ENCODE assay signal across 8 mouse cellular contexts in genomic region chr17:86781755-86782400, GRCm38 (mm10). TPM values are rescaled to one million over a fixed set of nuclear protein-coding genes. Genes with fewer than 3 reads are reported as not detected.
DNase-seq lines count a peak whose midpoint lies in the region; ATAC-seq lines count a peak whose summit lies in the region.

No protein-coding gene starts in this region.

- H3K27me3 ChIP-seq in kidney, embryonic 14.5 days (ENCODE audit: control insufficient read depth, insufficient read depth, low read length), result no peaks in the 10 kb centered on the region

- H3K9ac ChIP-seq in kidney, embryonic 14.5 days (ENCODE audit: low read depth, low read length), result no peak overlapping the region

- no peaks in the 10 kb centered on the region for H3K9me3 ChIP-seq in kidney, embryonic 14.5 days (ENCODE audit: control insufficient read depth, low read length)

- no peak overlapping the region for H3K4me2 ChIP-seq in kidney, embryonic 14.5 days (replicated peaks; ENCODE audit: low read depth, low read length)

- H3K4me3 ChIP-seq in kidney, embryonic 14.5 days (ENCODE audit: low read length), result no peak overlapping the region
- H3K4me3 ChIP-seq in brown adipose tissue, adult 24 weeks (ENCODE audit: insufficient read depth, low read depth, low read length), result no peak overlapping the region

- intact Hi-C loops in heart, postnatal 14 days (cut with DNase I), result loop anchor here (2.0 kb wide), 1 partner anchor 17 kb away; no protein-coding TSS in a partner anchor
- intact Hi-C loops in left cerebral cortex, postnatal 25 days (cut with DNase I), result no loop called here

- H3K27ac ChIP-seq in kidney, embryonic 14.5 days (ENCODE audit: low read depth, low read length), result no peak overlapping the region
- H3K27ac ChIP-seq in brown adipose tissue, adult 24 weeks (replicated peaks; ENCODE audit: low read depth, low read length), result peak overlapping the region; percentile 63

- WGBS in kidney, embryonic 14.5 days, result 62% methylated on average over 12 of the region's 12 CpGs

- no peaks in the 10 kb centered on the region for H3K36me3 ChIP-seq in kidney, embryonic 14.5 days (ENCODE audit: control insufficient read depth, insufficient read depth, low read length)

- no peak for ATAC-seq in kidney, embryonic 14.5 days (ENCODE audit: low FRiP score, low TSS enrichment)

- peaks cover 23% of the 10 kb centered on the region for H3K4me1 ChIP-seq in kidney, embryonic 14.5 days (ENCODE audit: control insufficient read depth, insufficient read depth, low read length)
- peaks cover 59% of the 10 kb centered on the region for H3K4me1 ChIP-seq in brown adipose tissue, adult 24 weeks (ENCODE audit: control insufficient read depth, insufficient read depth, insufficient read length, low read length)

- peak; percentile 63 for DNase-seq in kidney, adult 18-20 months
- peak; percentile 56 for DNase-seq in adipocyte (ENCODE audit: low spot score)
- DNase-seq in heart, postnatal 14 days, result peak; percentile 63 to 70
- no peak for DNase-seq in spleen, adult 18-20 months
- no peak for DNase-seq in left cerebral cortex, adult 8-10 months (ENCODE audit: low spot score in 2 of 2)
- no peak for DNase-seq in left cerebral cortex, postnatal 25 days (ENCODE audit: low spot score in 2 of 2)

RNA-seq across cellular contexts. Expression of gene Epas1, which starts 28.4 kb away (rescaled TPM):
- 8.6 and 12.8 TPM in 2 replicates for polyA plus RNA-seq in kidney, embryonic 14.5 days (2014; fragmentation: Nextera tagmentation; extraction: Ambion mirVana)
- polyA plus RNA-seq in brown adipose tissue, adult 24 weeks (2012; ENCODE audit: insufficient read depth, insufficient read length, missing spikeins), result 196 and 238 TPM in 2 replicates
- total RNA-seq in heart, postnatal 14 days (2021), result 100 to 1,000 TPM; 259 to 278 TPM
- 100 to 1,000 TPM in 1 of 4 experiments, 10 to 100 TPM in 3; 92.7 to 101 (median 97.1) TPM for total RNA-seq in left cerebral cortex, adult 8-10 months (2022)
- 10 to 100 TPM; 82.1 to 90.7 TPM for total RNA-seq in left cerebral cortex, postnatal 25 days (2021)

Comparison
In these comparisons a context has a peak if more than half of its experiments do, and no peak if none do; other contexts are left out.
1. DNase-seq: peak in kidney, adult 18-20 months (single experiment), adipocyte (single experiment) and heart, postnatal 14 days (2 of 2); none in spleen, adult 18-20 months (0 of 2), left cerebral cortex, adult 8-10 months (0 of 2) and left cerebral cortex, postnatal 25 days (0 of 2).